Mouse (Mus musculus) CD4-positive, CD25-positive, alpha-beta regulatory T cell, adult 4 months (primary cell): ENCODE results near the gene Castor1. TPM values are rescaled to one million over a fixed set of nuclear protein-coding genes. Genes with fewer than 3 reads are reported as not detected.

Source experiments
- ATAC-seq: one replicate; pipeline ENCODE4 v1.8.0; 2017
- polyA plus RNA-seq, 2 experiments: library from polyadenylated mRNA; unstranded; fragments of 100-300 nt; shearing (Covaris generic); gene quantifications; one replicate each; pipeline ENCODE4 v1.2.1; 2017

The Castor1 gene
- polyA plus RNA-seq, 2 experiments from 2014 or later = 32.3 to 51.9 TPM

DNA sequence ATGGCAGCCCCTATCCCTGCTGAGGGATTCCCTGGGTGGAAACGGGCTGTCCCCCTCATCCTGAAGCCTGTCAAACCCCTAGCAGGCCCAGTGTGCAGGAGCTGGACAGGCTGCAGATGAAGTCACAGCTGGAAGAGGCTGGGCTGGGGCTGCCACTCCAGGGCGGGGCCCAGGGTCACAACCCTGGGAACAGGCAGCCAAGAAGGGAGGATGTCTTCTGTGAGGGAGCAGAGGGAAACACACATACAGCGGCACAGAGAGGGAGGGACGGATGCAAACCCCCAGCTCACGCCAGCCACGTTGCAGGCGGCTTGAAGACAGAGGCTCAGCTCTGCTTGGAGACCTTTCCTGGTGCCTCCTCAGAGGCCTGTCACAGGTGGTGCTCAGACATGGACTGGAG, 46.0 kb downstream of the Castor1 start:
- ATAC-seq = no peak

- peak; percentile 29 for ATAC-seq
Measured at GRCm38 (mm10) chr11:4266271-4267201, 48.5 kb downstream of the Castor1 start.

GRCm38 (mm10) chr11:4267202-4267578, 49.2 kb downstream of the Castor1 start:
- ATAC-seq = no peak

DNA sequence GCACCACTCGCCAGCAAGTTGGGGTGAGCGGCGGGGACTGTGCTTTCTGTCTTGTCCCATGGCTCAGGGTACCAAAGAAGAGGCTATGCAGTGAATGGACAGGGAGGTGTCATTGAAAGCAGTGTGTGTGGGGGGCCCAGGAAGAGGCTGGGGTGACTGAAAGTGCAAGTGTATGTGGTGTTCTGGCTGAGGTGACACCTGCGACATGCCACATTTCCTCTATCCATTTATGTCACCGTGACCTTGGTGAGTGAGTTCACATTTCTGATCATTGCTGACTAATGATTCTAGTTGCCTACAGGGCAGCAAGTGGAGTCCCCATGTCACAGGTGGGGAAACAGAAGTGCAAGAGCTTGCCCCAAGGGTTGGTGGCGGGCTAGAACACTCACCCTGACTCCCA, 50.5 kb downstream of the Castor1 start:
- ATAC-seq = peak; percentile 74

GRCm38 (mm10) chr11:4270744-4271459, 52.9 kb downstream of the Castor1 start:
- ATAC-seq = no peak

DNA sequence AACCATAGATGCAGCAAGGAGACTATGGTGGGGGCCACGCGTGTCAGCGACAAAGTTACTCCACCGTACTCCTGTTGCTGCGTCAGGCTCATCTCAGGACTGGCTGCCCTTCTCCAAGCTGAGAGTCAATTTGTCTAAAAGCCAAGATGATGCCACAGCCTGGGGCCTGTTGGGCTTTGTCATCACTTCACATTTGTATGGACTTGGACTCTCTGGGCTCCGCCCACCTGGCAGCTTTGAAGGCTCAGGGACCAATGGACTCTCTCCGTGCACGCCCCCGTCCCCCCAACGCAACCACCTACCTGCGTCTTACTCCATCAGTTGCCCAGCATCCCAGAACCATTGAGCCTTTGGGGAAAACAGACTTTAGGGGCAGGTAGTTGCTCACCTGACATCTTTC, 53.5 kb downstream of the Castor1 start:
- ATAC-seq = no peak

Other genes with a start within 250 kb of the Castor1 start
- not detected for gene 4930556J24Rik, start 241.4 kb upstream of the Castor1 start, polyA plus RNA-seq
- gene Gal3st1, start 234.6 kb upstream of the Castor1 start, polyA plus RNA-seq = not detected
- gene Sec14l4, start 186.8 kb upstream of the Castor1 start, polyA plus RNA-seq = not detected
- not detected for gene Sec14l3, start 153.4 kb upstream of the Castor1 start, polyA plus RNA-seq
- 1 to 10 TPM; 1.2 to 1.8 TPM for gene Mtfp1, start 122.8 kb upstream of the Castor1 start, polyA plus RNA-seq
- gene Sec14l2, start 94.8 kb upstream of the Castor1 start, polyA plus RNA-seq = 1 to 10 TPM in 1 of 2 experiments, under 1 TPM in 1; 0.71 to 3.8 TPM
- gene Rnf215, start 83.0 kb upstream of the Castor1 start, polyA plus RNA-seq = 10 to 100 TPM in 1 of 2 experiments, 1 to 10 TPM in 1; 7.3 to 11.2 TPM
- gene Ccdc157, start 57.9 kb upstream of the Castor1 start, polyA plus RNA-seq = 1 to 10 TPM; 2.7 to 3.0 TPM
- gene Sf3a1, start 57.9 kb upstream of the Castor1 start, polyA plus RNA-seq = 10 to 100 TPM; 57.5 to 68.2 TPM
- gene Tbc1d10a, start 31.4 kb upstream of the Castor1 start, polyA plus RNA-seq = 10 to 100 TPM; 23.0 to 30.6 TPM
- gene Osm, start 18.2 kb downstream of the Castor1 start, polyA plus RNA-seq = 10 to 100 TPM; 18.6 to 22.8 TPM
- gene Lif, start 39.3 kb downstream of the Castor1 start, polyA plus RNA-seq = 1 to 10 TPM; 1.8 to 2.7 TPM
- gene Hormad2, start 222.9 kb downstream of the Castor1 start, polyA plus RNA-seq = under 1 TPM; 0.42 to 0.98 TPM